Mouse (Mus musculus) adrenal gland, postnatal 36 days (tissue): ENCODE measurements around the gene Jup. TPM values are rescaled to one million over a fixed set of nuclear protein-coding genes. Genes with fewer than 3 reads are reported as not detected.
"Not testable (repeated sequence)": the region's sequence is repeated elsewhere in the genome, so short reads cannot be mapped to it uniquely, and the experiment has no call there.

Experiments used
- DNase-seq, 2 experiments: peaks; one replicate each; pipeline ENCODE4 v3.0.0; 2021; ENCODE audit warnings: mixed read lengths in 1 of 2
- total RNA-seq, 2 experiments: library from RNA; stranded (reverse); gene quantifications; 2 replicates each; pipeline ENCODE4 v1.2.3; 2021

Jup gene
- total RNA-seq, 2 experiments from 2014 or later = 73.9 to 87.1 TPM

DNA sequence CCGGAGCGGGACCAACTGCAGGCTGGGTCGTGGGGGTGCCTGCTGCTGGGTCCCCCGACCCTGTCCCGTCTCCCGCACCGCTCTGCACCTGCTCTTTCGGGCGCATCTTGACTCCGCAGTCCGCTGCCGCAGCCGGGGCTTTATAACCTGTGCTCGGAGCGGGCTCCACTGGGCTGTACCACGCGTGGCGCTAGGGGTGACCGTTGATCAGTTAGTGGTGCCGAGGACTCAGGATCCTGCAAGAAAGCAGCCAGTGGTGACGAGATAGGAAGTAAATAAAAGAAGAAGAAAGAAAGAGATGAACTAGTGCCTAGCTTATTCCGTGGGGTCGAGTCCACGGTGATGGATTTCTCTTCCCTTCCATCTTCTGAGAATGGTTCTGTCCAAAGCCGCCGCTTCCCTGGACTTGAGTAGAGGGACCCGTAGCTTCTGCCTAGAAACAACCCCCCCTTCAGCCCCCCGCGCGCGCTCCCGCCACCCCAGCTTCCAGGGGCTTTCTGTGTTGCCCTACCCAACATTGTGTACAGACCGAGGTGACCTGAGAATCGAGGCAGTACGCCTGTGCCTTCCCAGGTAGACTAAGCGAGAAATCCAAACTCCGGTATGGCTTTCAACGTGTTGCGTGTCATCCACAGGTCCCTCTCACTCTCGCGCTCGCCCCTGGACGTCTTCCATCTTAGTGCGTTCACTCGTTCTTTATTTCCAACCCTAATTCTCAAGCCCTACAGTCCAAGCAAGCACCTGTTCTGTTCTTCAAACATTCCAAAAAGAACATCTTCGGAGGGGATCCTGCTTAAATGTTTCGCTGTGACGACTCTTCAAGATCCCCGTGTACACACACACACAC is 41.4 kb downstream of the Jup start, which contains the start of gene Hap1:
TSS of gene Hap1 (minus strand) at position 157 of the 847 bp plus-strand sequence.
- peak; percentile 81 to 87 for DNase-seq

DNA sequence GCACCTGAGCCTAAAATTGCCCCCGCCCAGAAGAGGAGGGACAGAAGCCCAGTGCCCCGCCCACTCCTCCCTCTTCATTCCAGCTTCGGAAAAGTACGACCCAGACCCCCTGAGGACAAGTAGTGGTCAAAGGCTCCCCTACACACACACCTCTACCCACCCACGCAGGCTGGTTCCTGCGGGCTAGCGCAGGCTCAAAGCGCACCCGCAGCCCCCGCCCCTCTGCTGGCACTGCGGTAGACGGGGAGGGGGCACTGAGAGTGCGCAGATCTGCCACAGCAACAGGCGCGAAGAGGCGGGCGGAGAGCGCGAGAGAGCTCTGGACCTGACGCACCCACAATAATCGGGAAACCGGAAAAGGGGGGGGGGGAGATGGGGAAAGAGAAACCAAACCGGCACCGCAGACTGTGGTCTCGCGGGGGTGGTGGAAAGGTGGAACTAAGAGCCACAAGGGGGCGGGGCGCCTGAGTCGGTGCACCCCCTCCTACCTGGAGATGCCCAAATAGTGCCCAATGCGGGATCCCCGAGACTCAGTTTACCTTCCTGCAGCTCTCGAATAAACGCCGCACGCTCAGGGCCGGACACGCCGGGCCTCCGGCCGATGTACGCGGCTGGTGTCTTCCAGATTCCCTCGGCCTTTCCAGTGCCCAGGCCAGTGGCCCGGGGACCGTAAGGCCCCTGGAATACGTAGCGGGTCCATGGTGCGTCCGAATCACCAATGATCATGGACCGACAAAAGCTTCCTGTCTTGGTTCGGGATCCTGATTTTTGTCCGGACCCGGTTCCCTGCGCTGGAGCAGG is 42.2 kb downstream of the Jup start:
- peak; percentile 49 to 72 for DNase-seq

DNA sequence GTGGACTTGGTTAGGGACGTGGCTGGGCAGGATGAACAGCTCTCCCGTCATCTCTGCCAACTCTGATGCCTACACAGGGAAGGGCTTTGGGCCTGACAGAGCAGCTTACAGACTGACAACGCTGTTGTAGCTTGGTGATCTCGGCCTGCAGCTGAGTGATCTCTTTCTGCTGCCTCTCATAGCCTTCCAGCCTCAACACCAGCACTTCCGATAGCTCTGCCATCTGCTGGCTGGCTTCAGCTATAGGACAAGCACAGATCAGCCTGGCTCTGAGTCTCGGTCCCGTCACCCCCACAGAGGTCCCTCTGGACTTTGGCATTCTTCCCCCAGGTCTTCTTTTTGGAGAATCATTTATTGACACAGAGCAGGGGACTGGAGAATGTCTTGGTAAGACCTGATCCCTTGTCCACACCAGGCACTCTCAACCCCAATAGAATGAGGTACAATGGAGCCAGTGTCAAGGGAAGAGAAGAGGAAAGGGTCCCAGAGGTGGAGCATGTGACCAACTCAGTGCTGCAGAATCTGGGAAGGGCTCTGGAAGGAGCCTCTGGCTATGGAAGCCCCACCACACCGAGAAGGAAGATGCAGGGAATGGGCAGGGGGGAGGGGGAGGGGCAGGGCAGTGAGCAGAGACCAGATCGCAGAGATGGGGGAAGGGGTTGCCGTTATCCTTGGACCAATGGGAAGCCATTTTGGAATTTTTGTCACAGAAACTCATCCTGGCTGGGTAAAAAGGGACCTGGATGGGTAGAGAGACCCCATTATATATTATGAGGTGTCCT is 45.3 kb downstream of the Jup start:
- peak in 1 of 2 experiments; percentile 51 for DNase-seq

DNA sequence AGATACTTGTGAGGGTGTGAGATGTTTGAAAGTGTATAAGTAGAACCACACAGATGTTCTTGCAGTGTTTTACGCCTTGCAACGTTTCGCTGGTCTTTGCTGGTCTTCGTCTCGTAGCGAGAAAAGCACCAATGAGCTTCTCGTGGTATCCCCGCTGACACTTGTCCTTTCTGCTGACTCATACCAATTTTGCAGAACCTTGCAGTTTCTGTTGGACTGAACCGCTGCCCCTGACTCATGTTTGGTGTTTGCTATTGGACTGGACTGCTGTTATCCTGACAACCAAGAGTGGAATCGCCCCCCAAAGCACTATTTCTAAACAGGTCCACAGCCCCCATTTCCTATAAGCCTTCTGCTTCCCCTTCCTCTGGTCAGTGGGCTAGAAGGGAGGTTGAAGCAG is 53.3 kb downstream of the Jup start:
- no peak for DNase-seq

DNA sequence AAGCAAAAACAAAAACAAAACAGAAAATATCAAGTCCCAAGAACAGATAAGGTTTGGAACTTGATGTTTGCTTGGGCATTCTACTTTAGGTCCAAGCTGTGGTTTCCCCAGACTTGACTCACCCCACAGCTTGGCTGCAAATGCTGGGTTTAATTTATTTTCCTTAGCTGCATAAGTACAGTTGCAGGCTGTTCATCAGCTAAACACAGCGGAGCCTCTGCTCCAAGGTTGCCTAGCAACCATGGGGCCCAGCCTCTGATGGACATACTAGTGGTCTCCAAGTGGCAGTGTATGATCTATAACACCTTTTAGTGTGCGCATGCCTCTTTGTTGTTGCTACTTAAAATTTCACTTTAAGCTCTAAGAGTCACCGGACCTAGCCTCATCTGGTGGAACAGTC is 61.8 kb downstream of the Jup start:
- DNase-seq = no peak

DNA sequence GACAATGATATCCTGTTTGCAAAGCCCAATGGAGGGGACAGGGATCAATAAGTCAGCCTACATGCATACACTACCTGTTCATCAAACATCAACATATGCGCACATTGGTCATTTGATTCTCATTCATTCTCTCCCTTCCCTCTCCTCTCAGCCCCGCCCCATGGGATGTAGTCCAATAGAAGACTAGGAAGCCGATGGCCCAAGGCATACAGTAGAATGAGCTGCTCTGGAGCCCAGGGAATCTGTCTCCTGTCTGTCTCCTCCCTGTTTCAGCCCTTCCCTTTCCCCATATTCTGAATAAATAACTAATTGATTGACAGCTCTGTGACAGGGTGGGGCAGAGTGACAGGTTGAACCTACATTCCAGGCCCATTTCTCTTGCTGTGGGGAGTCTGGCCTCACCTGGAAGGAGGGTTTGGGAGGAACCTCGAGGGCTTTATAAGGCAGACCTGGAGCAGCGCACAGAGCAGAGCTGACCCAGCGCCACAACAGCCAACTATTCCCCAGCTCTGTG is 63.6 kb downstream of the Jup start, which contains the start of gene Gast:
TSS of gene Gast (plus strand) at position 464 of the 514 bp plus-strand sequence.
- DNase-seq = no peak

DNA sequence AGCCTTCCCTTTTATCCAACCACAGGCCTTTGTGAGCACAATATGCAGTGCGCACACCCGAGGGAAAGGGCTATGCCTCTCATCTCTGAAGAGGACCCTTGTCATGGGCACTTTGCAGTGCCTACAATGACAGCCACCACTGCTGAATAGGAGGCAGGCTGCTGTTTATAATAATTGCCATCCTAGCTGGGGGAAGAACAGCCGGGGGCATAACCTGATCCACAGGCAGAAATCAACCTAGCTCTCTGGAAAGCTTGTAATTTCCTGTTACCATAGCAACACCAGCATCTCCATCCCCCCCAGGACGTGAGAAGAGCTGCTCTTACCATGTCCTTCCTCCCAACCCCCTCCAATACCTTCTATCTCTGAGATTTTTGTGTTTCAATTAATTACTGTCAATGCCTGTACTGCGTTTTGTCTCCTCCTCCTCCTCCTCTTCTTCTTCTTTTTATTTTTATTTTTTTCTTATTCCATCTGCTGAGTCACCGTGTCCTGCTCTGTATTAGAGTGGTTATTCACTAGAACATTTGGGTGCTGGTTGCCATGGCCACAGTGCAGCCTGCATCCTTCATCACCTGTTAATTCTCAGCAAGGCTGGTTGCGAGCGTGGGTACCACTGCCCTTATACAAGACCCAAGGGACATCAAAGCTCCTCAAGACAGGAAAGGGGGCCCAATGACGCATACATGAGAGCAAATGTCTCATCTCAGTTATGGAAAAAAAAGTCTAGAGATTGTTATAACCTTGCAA is 64.6 kb downstream of the Jup start:
- no peak for DNase-seq

DNA sequence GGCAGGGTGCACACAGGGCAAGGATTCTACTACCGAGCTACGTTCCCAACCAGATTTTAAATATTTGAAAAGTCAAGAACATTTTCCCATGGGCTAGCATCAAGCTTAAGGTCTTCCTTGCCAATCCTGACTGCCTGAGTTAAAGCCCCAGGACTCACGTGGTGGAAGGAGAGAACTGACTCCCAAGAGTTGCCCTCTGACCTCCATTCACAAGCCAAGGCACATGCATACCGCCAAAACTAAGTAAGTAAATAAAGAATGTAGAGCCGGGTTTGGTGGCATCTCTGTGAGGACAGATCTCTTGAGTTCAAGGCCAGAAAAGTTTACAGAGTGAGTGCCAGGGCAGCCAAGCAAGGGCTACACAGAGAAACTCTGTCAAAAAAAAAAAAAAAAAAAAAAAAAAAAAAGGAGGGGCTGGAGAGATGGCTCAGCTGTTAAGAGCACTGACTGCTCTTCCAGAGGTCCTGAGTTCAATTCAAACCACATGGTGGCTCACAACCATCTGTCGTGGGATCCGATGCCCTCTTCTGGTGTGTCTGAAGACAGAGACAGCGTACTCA is 66.7 kb downstream of the Jup start:
- DNase-seq = not testable (repeated sequence)

DNA sequence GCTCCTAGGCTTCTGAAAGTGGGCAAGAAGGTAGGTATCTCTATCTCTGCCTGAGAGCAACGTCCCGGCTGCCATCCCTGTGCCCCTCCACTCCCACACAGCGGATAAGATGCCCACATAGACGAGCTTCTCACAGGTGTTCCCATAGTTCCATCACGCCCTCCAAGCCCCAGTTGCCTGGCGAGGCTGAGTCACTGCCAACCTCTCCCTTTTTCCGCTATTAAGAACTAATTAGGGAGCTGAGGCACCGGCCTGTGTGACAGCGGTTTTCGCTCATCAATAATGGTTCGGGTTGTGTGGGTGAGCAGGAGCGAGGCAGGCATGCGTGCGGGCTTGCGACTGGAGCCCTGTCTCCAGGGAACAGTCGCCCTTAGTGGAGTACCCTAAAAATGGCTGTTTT is 67.3 kb downstream of the Jup start:
- DNase-seq = no peak

DNA sequence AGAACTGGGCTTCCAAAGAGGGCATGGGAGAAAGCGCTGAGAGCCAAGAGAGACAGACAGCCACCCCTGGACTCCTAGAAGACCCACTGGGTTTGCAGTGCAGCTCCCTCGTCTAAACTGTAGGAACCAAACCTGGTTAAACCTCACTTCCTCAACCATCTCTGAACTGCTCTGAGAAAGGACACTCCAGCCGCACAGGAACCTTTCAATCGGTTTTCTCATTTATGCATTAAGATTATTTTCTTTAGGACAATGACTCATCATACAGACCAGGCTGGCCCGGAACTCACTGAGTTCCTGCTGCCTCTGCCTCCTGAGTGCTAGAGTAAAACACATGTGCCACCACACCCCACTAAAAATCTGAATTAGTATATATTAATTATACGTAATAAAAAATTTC is 69.8 kb downstream of the Jup start:
- no peak for DNase-seq

DNA sequence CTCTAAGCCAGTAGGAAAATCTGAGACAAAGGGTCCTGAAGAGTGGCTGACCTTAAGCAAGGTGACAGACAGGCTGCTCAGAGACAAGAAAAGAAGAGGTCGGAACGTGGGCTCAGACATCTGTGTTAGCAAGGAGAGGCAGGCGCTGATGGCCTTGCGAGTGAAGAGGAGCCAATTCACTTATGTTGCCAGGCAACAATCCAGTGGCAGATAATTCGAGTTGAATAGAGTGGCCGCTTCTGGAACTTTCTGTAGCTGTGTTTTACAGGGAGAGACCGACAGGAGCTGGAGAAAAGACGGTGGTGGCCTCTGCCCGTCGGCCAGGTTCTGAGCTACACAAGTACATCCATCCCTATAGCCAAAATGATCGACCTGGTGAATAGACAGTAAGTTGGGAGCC is 70.2 kb downstream of the Jup start:
- DNase-seq = no peak

DNA sequence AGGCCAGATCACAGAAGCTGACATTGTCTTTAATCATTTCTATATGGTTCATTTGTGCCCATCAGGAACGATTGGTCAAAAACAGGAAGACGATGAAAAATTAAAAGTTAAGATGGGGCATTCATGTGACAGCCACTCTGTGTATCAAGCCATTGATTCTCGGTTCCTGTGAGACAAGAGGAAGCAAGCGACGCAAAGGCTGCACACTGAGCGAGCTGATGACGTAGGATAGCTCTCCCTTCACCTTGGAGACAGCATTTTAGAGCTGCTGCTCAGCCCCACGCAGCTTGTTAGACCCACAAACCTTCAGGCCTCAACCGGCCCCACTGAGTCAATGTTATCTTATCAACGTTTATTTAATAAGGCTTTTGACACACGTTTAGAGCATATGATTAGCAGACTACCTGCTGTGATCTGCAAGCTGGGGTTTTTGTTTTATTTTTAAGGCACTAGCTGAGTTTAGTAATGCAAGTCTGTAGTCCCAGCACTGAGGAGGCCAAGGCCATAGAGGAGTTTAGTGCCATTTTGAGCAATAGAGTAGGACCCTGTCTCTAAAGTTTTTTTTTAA is 72.4 kb downstream of the Jup start:
- no peak for DNase-seq

DNA sequence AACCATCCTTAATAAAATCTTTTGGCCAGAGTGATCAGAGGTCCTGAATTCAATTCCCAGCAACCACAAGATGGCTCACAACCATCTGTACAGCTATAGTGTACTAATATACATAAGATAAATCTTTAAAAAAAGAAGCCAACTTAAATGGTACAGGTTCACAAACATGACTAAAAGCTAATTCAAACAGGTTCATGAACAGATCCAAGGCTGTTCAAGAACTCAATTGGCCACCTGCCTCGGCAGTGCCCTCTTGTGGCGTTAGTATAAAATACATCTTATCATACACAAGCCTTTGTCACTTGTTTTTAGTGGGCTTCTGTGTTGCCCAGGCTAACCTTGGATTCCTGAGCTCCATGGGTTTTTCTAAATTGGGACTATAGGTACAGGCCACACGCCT is 74.0 kb downstream of the Jup start:
- DNase-seq = peak; percentile 58 to 71

DNA sequence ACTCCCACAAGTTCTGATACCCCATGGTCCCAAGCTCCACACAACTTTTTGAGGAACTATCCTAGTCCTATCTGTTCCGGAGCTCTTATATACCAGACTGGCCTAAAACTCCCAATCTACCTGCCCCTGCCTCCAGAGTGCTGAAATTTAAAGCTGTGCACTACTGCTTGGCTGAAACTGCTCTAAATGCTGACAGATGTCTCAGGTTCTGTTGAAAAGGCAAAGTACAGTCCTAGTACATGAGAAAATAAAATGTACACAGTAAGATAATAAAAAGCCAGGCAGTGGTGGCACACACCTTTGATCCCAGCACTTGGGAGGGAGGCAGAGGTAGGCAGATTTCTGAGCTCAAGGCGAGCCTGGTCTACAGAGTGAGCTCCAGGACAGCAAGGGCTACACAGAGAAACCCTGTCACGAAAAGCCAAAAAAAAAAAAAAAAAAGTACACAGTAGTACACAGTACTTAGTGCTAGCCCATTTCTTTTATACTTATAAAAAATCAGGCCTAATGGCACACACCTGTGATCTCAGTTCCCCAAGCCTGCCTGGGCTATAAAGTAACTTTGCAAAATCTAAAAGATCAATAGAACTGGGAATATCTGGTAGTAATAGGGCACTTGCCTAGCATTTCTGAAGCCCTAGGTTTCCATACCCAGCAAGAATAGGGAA is 74.8 kb downstream of the Jup start:
- DNase-seq = no peak

DNA sequence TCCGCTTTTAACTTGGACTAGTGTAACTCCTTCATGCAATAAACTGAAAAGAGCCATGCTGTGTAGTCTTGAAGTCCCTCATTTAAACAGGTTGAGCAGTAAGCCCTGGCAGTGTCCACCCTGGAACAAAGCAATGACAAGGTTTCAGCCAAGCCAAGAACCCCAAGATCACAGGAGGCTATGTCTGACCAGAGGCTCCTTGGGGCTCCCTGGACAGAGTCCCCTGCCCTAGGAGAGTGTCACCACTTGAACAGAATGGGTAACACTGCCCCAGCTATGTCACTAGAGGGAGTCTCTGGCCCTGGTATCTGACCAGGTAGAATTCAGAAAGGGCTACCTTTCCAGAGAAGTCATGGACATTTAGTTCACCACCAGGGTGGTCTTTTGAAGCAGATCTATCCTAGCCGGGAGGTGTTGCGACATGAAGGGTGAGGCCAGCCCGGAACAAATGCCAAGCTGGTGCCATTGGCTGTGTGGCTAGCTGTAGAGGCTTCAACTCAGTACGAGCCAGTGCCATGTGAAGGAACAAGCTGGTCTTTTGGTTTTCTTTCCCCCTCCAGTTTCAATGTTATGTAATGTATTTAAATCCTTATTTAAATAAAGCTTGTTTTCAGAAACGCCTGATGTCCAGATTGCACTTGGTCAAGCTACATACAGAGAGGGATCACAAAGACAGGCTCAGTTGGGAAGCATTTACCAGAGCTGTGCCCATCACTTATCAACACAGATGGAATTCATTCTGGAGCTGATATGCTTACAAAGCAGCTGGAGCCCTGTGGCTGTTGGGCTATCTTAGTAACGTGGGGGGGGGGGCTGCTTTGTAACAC is 75.9 kb downstream of the Jup start:
- DNase-seq = peak in 1 of 2 experiments; percentile 39

DNA sequence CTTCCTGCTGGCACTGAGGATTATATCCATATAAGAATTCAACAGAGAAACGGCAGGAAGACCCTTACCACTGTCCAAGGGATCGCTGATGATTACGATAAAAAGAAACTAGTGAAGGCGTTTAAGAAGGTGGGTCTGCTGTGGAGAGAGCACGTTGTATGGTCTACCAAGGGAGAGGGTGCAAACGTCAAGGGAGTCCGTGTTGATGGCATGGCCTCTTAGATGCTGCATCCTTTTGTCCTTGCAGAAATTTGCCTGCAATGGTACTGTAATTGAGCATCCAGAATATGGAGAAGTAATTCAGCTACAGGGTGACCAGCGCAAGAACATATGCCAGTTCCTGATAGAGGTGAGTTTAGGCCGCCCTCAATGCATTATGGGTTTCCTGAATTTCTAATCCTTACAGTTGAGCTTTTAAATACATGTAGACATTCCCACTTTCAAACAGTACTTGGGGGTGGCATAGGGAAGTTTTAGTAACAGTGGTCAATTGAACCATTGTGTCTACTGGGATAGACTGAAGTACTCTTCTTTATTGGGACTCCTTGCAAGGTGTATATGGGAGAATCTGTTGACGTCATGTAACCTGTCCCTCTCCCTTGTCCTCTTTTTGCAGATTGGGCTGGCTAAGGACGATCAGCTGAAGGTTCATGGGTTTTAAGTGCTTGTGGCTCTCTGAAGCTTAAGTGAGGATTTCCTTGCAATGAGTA is 76.7 kb downstream of the Jup start:
- DNase-seq = not testable (repeated sequence)

DNA sequence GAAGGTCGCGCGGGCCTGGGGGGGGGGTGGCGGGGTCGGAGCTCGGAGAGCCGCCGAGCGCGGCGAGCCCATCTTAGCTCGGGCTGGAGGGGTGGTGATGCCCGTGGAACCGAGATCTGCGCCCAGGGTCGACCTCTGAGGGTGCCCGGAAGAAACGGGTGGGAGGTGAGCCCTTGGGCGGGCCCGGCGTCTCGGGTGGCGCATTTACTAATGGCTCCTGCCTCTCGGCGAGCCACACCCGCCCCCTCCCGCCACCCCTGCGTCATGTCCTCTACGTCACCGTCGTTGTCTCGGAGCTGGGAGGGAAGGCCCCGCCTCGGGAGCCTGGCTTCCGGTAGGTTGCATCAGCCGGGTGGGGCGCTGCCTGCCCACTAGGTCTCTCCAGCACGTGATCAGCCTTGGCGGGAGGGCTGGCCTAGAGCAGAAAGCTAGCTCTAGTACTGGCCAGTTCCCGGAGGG is 77.4 kb downstream of the Jup start:
- peak; percentile 97 to 98 for DNase-seq

DNA sequence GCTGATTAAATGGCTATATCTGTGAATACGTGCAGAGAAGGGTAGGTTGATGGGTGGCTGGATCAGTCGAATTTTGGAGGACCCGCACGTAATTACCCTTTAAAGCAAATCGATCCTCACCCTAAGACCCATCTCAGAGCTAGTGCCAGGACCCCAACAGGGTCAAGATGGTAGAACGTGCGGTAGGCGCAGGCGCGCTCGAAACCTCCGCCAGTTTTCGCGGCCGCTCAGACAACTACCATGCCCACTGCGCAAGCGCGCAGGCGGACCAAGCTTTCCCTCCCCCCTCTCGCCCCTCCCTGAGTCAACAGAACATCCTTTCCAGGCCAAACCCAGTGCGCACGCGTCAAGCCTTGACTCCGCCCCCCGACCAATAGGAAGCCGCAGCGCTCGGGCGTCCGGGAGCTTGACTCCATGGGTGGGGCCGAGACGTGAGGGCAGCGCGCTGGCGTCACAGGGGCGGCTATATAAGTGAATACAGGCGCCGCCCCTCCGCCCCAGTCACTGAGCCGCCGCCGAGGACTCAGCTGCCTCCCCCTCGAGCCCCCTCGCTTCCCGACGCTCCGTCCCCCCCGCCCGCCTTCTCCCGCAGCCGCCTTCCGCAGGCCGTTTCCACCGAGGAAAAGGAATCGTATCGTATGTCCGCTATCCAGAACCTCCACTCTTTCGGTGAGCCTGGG is 77.9 kb downstream of the Jup start, which contains the start of gene Eif1:
TSS of gene Eif1 (plus strand) at position 394 of the 680 bp plus-strand sequence.
- peak; percentile 100 for DNase-seq
